Mouse (Mus musculus) cerebellum, postnatal 36 days (tissue): Measurements from ENCODE around the gene Pnma1.

Source experiments
- DNase-seq, 2 experiments: peaks; one replicate each; pipeline ENCODE4 v3.0.0; 2021 to 2022; ENCODE audit warnings: mixed read lengths in 2 of 2

The Pnma1 gene

GRCm38 (mm10) chr12:84147954-84148621, at the start of gene Pnma1:
Pnma1 (minus strand) TSS chr12:84148489.
- peak; percentile 60 to 62 for DNase-seq

GRCm38 (mm10) chr12:84195195-84195594, 46.9 kb upstream of the Pnma1 start:
- DNase-seq = no peak

GRCm38 (mm10) chr12:84194400-84195109, 46.3 kb upstream of the Pnma1 start:
- DNase-seq = no peak

GRCm38 (mm10) chr12:84193642-84194399, 45.5 kb upstream of the Pnma1 start:
- DNase-seq = peak; percentile 84 to 86

GRCm38 (mm10) chr12:84192741-84193641, 44.7 kb upstream of the Pnma1 start:
- DNase-seq = peak; percentile 62 to 73

- no peak for DNase-seq
Observed at GRCm38 (mm10) chr12:84192280-84192679, 44.0 kb upstream of the Pnma1 start.

GRCm38 (mm10) chr12:84191770-84192169, 43.5 kb upstream of the Pnma1 start:
- no peak for DNase-seq

GRCm38 (mm10) chr12:84191190-84191589, 42.9 kb upstream of the Pnma1 start:
- DNase-seq = no peak

GRCm38 (mm10) chr12:84190151-84190820, 42.0 kb upstream of the Pnma1 start:
- no peak for DNase-seq

- DNase-seq = no peak
Observed at GRCm38 (mm10) chr12:84188881-84189444, 40.7 kb upstream of the Pnma1 start.

GRCm38 (mm10) chr12:84187752-84188601, 39.7 kb upstream of the Pnma1 start:
- DNase-seq = no peak

GRCm38 (mm10) chr12:84186950-84187349, 38.7 kb upstream of the Pnma1 start:
- DNase-seq = no peak

GRCm38 (mm10) chr12:84186536-84186935, 38.2 kb upstream of the Pnma1 start:
- no peak for DNase-seq

- no peak for DNase-seq
Observed at GRCm38 (mm10) chr12:84185547-84185946, 37.3 kb upstream of the Pnma1 start.

- DNase-seq = no peak
Observed at GRCm38 (mm10) chr12:84184979-84185378, 36.7 kb upstream of the Pnma1 start.

- DNase-seq = no peak
Observed at GRCm38 (mm10) chr12:84181999-84182398, 33.7 kb upstream of the Pnma1 start.

- DNase-seq = peak; percentile 54 to 59
Observed at GRCm38 (mm10) chr12:84180701-84181435, 32.6 kb upstream of the Pnma1 start.

GRCm38 (mm10) chr12:84180090-84180489, 31.8 kb upstream of the Pnma1 start:
- no peak for DNase-seq

GRCm38 (mm10) chr12:84178652-84179445, 30.6 kb upstream of the Pnma1 start:
- no peak for DNase-seq
